ENCODE assay signal across 16 mouse cellular contexts in the genomic region with DNA sequence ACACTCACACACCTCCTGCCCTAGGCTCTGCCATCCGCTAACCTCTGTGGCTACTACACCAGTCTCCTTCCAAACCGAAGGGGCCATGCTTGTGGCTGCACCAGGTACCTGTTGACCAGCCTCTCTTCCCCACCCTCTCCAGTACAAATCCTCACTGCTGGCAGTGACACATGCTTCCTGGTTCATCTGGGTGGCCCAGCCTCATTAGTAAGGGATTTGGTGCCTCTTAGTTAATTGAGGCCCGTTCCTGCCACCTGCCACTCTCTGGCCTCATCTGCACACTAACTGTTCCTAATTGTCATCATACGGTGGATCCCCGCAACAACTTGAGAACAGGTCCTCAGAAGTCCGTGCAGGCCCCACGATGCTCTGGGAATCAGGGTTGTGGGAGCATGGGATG. TPM values are rescaled to one million over a fixed set of nuclear protein-coding genes. Genes with fewer than 3 reads are reported as not detected.
A peak's percentile ranks its signal among the peaks of the same experiment; 100 is the strongest.
ATAC-seq and TF ChIP-seq lines count a peak whose summit lies in the region.
"Had no signal": no experiment of that assay in that cellular context is flagged by ENCODE, and none has a peak within 500 bp of the region (broad histone marks: within the 10 kb centered on the region; RNA-seq: fewer than 3 reads in every experiment).

No protein-coding gene starts in this region.

- H3K27ac ChIP-seq in forebrain, embryonic 13.5 days: no peak overlapping the region
- H3K27ac ChIP-seq in forebrain, embryonic 16.5 days (ENCODE audit: low read length): no peak overlapping the region
- no peak overlapping the region for H3K27ac ChIP-seq in neural tube, embryonic 13.5 days (replicated peaks)
- H3K27ac ChIP-seq in neural tube, embryonic 15.5 days (replicated peaks): no peak overlapping the region
- H3K27ac ChIP-seq in midbrain, embryonic 13.5 days: no peak overlapping the region
- H3K27ac ChIP-seq in intestine, postnatal 0 days (ENCODE audit: low read depth, low read length): no peak overlapping the region
- H3K27ac ChIP-seq: heart, embryonic 13.5 days; intestine, embryonic 15.5 days; kidney, embryonic 15.5 days; limb, embryonic 13.5 days; liver, embryonic 13.5 days had no signal

- peaks cover 55% of the 10 kb centered on the region for H3K27me3 ChIP-seq in forebrain, embryonic 13.5 days
- H3K27me3 ChIP-seq in forebrain, embryonic 16.5 days (replicated peaks; ENCODE audit: control insufficient read depth, insufficient read depth, low read length): peaks cover 6% of the 10 kb centered on the region; the same call in 1 of the 2 replicates
- peaks cover 99% of the 10 kb centered on the region for H3K27me3 ChIP-seq in neural tube, embryonic 13.5 days
- H3K27me3 ChIP-seq in neural tube, embryonic 15.5 days (replicated peaks): peaks cover 56% of the 10 kb centered on the region
- peaks cover 13% of the 10 kb centered on the region; the same call in 1 of the 2 replicates for H3K27me3 ChIP-seq in midbrain, embryonic 13.5 days
- H3K27me3 ChIP-seq in intestine, postnatal 0 days (replicated peaks; ENCODE audit: control insufficient read depth, insufficient read depth, low read length): no peaks in the 10 kb centered on the region; the same call in 1 of the 2 replicates

- no peaks in the 10 kb centered on the region for H3K36me3 ChIP-seq in forebrain, embryonic 13.5 days (ENCODE audit: poor library complexity, severe bottlenecking)
- H3K36me3 ChIP-seq in forebrain, embryonic 16.5 days (ENCODE audit: control insufficient read depth, insufficient read depth): no peaks in the 10 kb centered on the region
- no peaks in the 10 kb centered on the region for H3K36me3 ChIP-seq in neural tube, embryonic 13.5 days
- H3K36me3 ChIP-seq in neural tube, embryonic 15.5 days: no peaks in the 10 kb centered on the region
- no peaks in the 10 kb centered on the region for H3K36me3 ChIP-seq in midbrain, embryonic 13.5 days
- no peaks in the 10 kb centered on the region for H3K36me3 ChIP-seq in intestine, postnatal 0 days (ENCODE audit: control insufficient read depth, insufficient read depth)
- H3K36me3 ChIP-seq: heart, embryonic 13.5 days; intestine, embryonic 15.5 days; kidney, embryonic 15.5 days; limb, embryonic 13.5 days; liver, embryonic 13.5 days had no signal

- H3K4me3 ChIP-seq in forebrain, embryonic 13.5 days: no peak overlapping the region
- H3K4me3 ChIP-seq in forebrain, embryonic 16.5 days (replicated peaks; ENCODE audit: low read length): no peak overlapping the region
- H3K4me3 ChIP-seq in neural tube, embryonic 13.5 days: no peak overlapping the region
- no peak overlapping the region for H3K4me3 ChIP-seq in neural tube, embryonic 15.5 days (replicated peaks)
- no peak overlapping the region for H3K4me3 ChIP-seq in midbrain, embryonic 13.5 days (replicated peaks)
- H3K4me3 ChIP-seq in intestine, postnatal 0 days (ENCODE audit: low read depth, low read length): no peak overlapping the region
- H3K4me3 ChIP-seq: heart, embryonic 13.5 days; intestine, embryonic 15.5 days; kidney, embryonic 15.5 days; limb, embryonic 13.5 days; liver, embryonic 13.5 days had no signal

- 29% methylated on average over 7 of the region's 7 CpGs for WGBS in forebrain, embryonic 13.5 days
- WGBS in forebrain, embryonic 16.5 days: 26% methylated on average over 7 of the region's 7 CpGs
- WGBS in neural tube, embryonic 13.5 days: 48% methylated on average over 7 of the region's 7 CpGs
- WGBS in neural tube, embryonic 15.5 days: 46% methylated on average over 7 of the region's 7 CpGs
- WGBS in midbrain, embryonic 13.5 days: 38% methylated on average over 7 of the region's 7 CpGs
- 85% methylated on average over 7 of the region's 7 CpGs for WGBS in intestine, postnatal 0 days

- no peaks in the 10 kb centered on the region for H3K9me3 ChIP-seq in forebrain, embryonic 13.5 days (replicated peaks)
- no peaks in the 10 kb centered on the region for H3K9me3 ChIP-seq in forebrain, embryonic 16.5 days (ENCODE audit: control insufficient read depth, low read length)
- H3K9me3 ChIP-seq in neural tube, embryonic 13.5 days: no peaks in the 10 kb centered on the region
- H3K9me3 ChIP-seq in neural tube, embryonic 15.5 days (replicated peaks): no peaks in the 10 kb centered on the region
- no peaks in the 10 kb centered on the region for H3K9me3 ChIP-seq in midbrain, embryonic 13.5 days
- no peaks in the 10 kb centered on the region for H3K9me3 ChIP-seq in intestine, postnatal 0 days (ENCODE audit: control insufficient read depth)
- H3K9me3 ChIP-seq: heart, embryonic 13.5 days; intestine, embryonic 15.5 days; kidney, embryonic 15.5 days; limb, embryonic 13.5 days; liver, embryonic 13.5 days had no signal

- no peak overlapping the region for H3K9ac ChIP-seq in forebrain, embryonic 13.5 days
- no peak overlapping the region for H3K9ac ChIP-seq in forebrain, embryonic 16.5 days (replicated peaks; ENCODE audit: low read depth, low read length)
- no peak overlapping the region for H3K9ac ChIP-seq in neural tube, embryonic 13.5 days
- no peak overlapping the region for H3K9ac ChIP-seq in neural tube, embryonic 15.5 days (replicated peaks)
- no peak overlapping the region for H3K9ac ChIP-seq in midbrain, embryonic 13.5 days (replicated peaks)
- no peak overlapping the region for H3K9ac ChIP-seq in intestine, postnatal 0 days (ENCODE audit: low read depth, low read length)
- H3K9ac ChIP-seq: heart, embryonic 13.5 days; intestine, embryonic 15.5 days; kidney, embryonic 15.5 days; limb, embryonic 13.5 days; liver, embryonic 13.5 days; lung, embryonic 14.5 days had no signal

- ATAC-seq in forebrain, embryonic 13.5 days: peak; percentile 58; the same call in 1 of the 2 replicates
- no peak for ATAC-seq in forebrain, embryonic 16.5 days
- peak; percentile 48; the same call in 1 of the 2 replicates for ATAC-seq in neural tube, embryonic 13.5 days (ENCODE audit: low read depth)
- no peak for ATAC-seq in neural tube, embryonic 15.5 days (ENCODE audit: low FRiP score)
- ATAC-seq in midbrain, embryonic 13.5 days: peak; percentile 81
- no peak for ATAC-seq in monocyte, adult 5-6 weeks (replicated peaks; ENCODE audit: insufficient number of reproducible peaks, low FRiP score, low TSS enrichment, poor library complexity, severe bottlenecking)
- ATAC-seq in intestine, postnatal 0 days: no peak
- ATAC-seq: intestine, embryonic 15.5 days had no signal

- peaks cover 26% of the 10 kb centered on the region for H3K4me1 ChIP-seq in forebrain, embryonic 13.5 days
- H3K4me1 ChIP-seq in forebrain, embryonic 16.5 days (replicated peaks; ENCODE audit: control insufficient read depth, insufficient read depth, low read length): peaks cover 2% of the 10 kb centered on the region; the same call in 1 of the 2 replicates
- peaks cover 11% of the 10 kb centered on the region for H3K4me1 ChIP-seq in neural tube, embryonic 13.5 days (replicated peaks)
- 0 out of 2 replicates have a peak, but pooled peaks cover 3% of the 10 kb centered on the region for H3K4me1 ChIP-seq in neural tube, embryonic 15.5 days
- peaks cover 26% of the 10 kb centered on the region for H3K4me1 ChIP-seq in midbrain, embryonic 13.5 days (replicated peaks)
- no peaks in the 10 kb centered on the region for H3K4me1 ChIP-seq in intestine, postnatal 0 days (replicated peaks; ENCODE audit: control insufficient read depth, insufficient read depth, low read length)
- H3K4me1 ChIP-seq: heart, embryonic 13.5 days; intestine, embryonic 15.5 days; kidney, embryonic 15.5 days; limb, embryonic 13.5 days; liver, embryonic 13.5 days had no signal

- H3K4me2 ChIP-seq in forebrain, embryonic 13.5 days: no peak overlapping the region
- no peak overlapping the region for H3K4me2 ChIP-seq in forebrain, embryonic 16.5 days (ENCODE audit: low read length)
- no peak overlapping the region for H3K4me2 ChIP-seq in neural tube, embryonic 13.5 days
- no peak overlapping the region for H3K4me2 ChIP-seq in neural tube, embryonic 15.5 days
- H3K4me2 ChIP-seq in midbrain, embryonic 13.5 days (replicated peaks): no peak overlapping the region
- no peak overlapping the region for H3K4me2 ChIP-seq in intestine, postnatal 0 days (replicated peaks; ENCODE audit: low read depth)
- H3K4me2 ChIP-seq: heart, embryonic 13.5 days; intestine, embryonic 15.5 days; kidney, embryonic 15.5 days; limb, embryonic 13.5 days; liver, embryonic 13.5 days; lung, embryonic 14.5 days had no signal

- no peak for TF ChIP-seq CTCF in intestine, postnatal 0 days (IDR thresholded peaks at IDR 0.05; ENCODE audit: low read depth)

RNA-seq across cellular contexts. Expression of a gene that starts 45.0 kb away (rescaled TPM):
- 29.8 and 32.5 TPM in 2 replicates for polyA plus RNA-seq in forebrain, embryonic 13.5 days (2015; fragmentation: Nextera tagmentation; extraction: Ambion mirVana)
- polyA plus RNA-seq in forebrain, embryonic 16.5 days (2015; fragmentation: Nextera tagmentation; extraction: Ambion mirVana): 44.2 and 50.3 TPM in 2 replicates
- 39.9 and 40.6 TPM in 2 replicates for polyA plus RNA-seq in neural tube, embryonic 13.5 days (2015; fragmentation: Nextera tagmentation; extraction: Ambion mirVana)
- polyA plus RNA-seq in neural tube, embryonic 15.5 days (2015; fragmentation: Nextera tagmentation; extraction: Ambion mirVana): 42.3 and 45.8 TPM in 2 replicates
- polyA plus RNA-seq in midbrain, embryonic 13.5 days (2015; fragmentation: Nextera tagmentation; extraction: Ambion mirVana): 28.3 and 31.6 TPM in 2 replicates
- 188 to 243 TPM (median 214 TPM) in 3 replicates for total RNA-seq in monocyte, adult 5-6 weeks (2017)
- polyA plus RNA-seq in intestine, postnatal 0 days (2015; fragmentation: Nextera tagmentation; extraction: Ambion mirVana): 68.4 and 75.5 TPM in 2 replicates

RNA-seq across cellular contexts. Expression of a gene that starts 58.0 kb away (rescaled TPM):
- 7.5 and 8.7 TPM in 2 replicates for polyA plus RNA-seq in forebrain, embryonic 13.5 days (2015; fragmentation: Nextera tagmentation; extraction: Ambion mirVana)
- polyA plus RNA-seq in forebrain, embryonic 16.5 days (2015; fragmentation: Nextera tagmentation; extraction: Ambion mirVana): 32.3 and 39.7 TPM in 2 replicates
- 20.9 and 26.0 TPM in 2 replicates for polyA plus RNA-seq in neural tube, embryonic 13.5 days (2015; fragmentation: Nextera tagmentation; extraction: Ambion mirVana)
- polyA plus RNA-seq in neural tube, embryonic 15.5 days (2015; fragmentation: Nextera tagmentation; extraction: Ambion mirVana): 77.3 and 86.7 TPM in 2 replicates
- 11.3 and 12.6 TPM in 2 replicates for polyA plus RNA-seq in midbrain, embryonic 13.5 days (2015; fragmentation: Nextera tagmentation; extraction: Ambion mirVana)
- not detected in 3 replicates for total RNA-seq in monocyte, adult 5-6 weeks (2017)
- polyA plus RNA-seq in intestine, postnatal 0 days (2015; fragmentation: Nextera tagmentation; extraction: Ambion mirVana): not detected in 2 replicates
- total RNA-seq: gastrocnemius, postnatal 14 days; heart, postnatal 36 days; megakaryocyte-erythroid progenitor cell, adult 5-6 weeks had no signal
- polyA plus RNA-seq: heart, embryonic 13.5 days had no signal

Comparison
In these comparisons a context has a peak if more than half of its experiments do, and no peak if none do; other contexts are left out.
1. ATAC-seq: peak in forebrain, embryonic 13.5 days (single experiment), neural tube, embryonic 13.5 days (single experiment) and midbrain, embryonic 13.5 days (single experiment); none in forebrain, embryonic 16.5 days (single experiment), neural tube, embryonic 15.5 days (single experiment), monocyte, adult 5-6 weeks (single experiment) and intestine, postnatal 0 days (single experiment).